Mouse (Mus musculus) liver, embryonic 11.5 days (tissue): ENCODE measurements around the gene Donson. TPM values are rescaled to one million over a fixed set of nuclear protein-coding genes. Genes with fewer than 3 reads are reported as not detected.

Experiments used
- ATAC-seq: fragments of 200-750 bp; cut with Nextera tagmentation; replicated peaks from 2 replicates; pipeline ENCODE4 v1.8.0; 2017; ENCODE audit warnings: moderate number of reproducible peaks, mild to moderate bottlenecking, moderate TSS enrichment, moderate library complexity; ENCODE audit not compliant: low FRiP score
- DNase-seq: peaks from one replicate; pipeline ENCODE4 v3.0.0-alpha.2; 2017; ENCODE audit warnings: low spot score
- H3K27ac ChIP-seq: fragments of 300-500 bp; sonication (generic); 2 replicates; pipeline ENCODE4 v1.5.1; 2014; ENCODE audit warnings: mild to moderate bottlenecking, low read depth, low read length, control low read depth
- H3K27me3 ChIP-seq: fragments of 300-500 bp; sonication (generic); replicated peaks from 2 replicates; pipeline ENCODE4 v1.6.1; 2014; ENCODE audit warnings: low read length, mixed read lengths; ENCODE audit not compliant: control insufficient read depth, insufficient read depth
- H3K36me3 ChIP-seq: fragments of 300-500 bp; sonication (generic); 2 replicates; pipeline ENCODE4 v1.6.1; 2014; ENCODE audit warnings: mild to moderate bottlenecking, low read length, moderate library complexity, mixed read lengths; ENCODE audit not compliant: control insufficient read depth, insufficient read depth
- H3K4me1 ChIP-seq: fragments of 300-500 bp; sonication (generic); replicated peaks from 2 replicates; pipeline ENCODE4 v1.6.1; 2014; ENCODE audit warnings: low read length, mixed read lengths; ENCODE audit not compliant: control insufficient read depth, insufficient read depth
- H3K4me2 ChIP-seq: fragments of 300-500 bp; sonication (generic); 2 replicates; pipeline ENCODE4 v1.6.1; 2014; ENCODE audit warnings: mild to moderate bottlenecking, control low read depth, moderate library complexity
- H3K4me3 ChIP-seq: fragments of 300-500 bp; sonication (generic); 2 replicates; pipeline ENCODE4 v1.5.1; 2014; ENCODE audit warnings: low read depth, low read length, control low read depth
- H3K9ac ChIP-seq: fragments of 300-500 bp; sonication (generic); 2 replicates; pipeline ENCODE4 v1.6.1; 2014; ENCODE audit warnings: low read depth, low read length, control low read depth
- H3K9me3 ChIP-seq: fragments of 300-500 bp; sonication (generic); 2 replicates; pipeline ENCODE4 v1.6.1; 2016; ENCODE audit warnings: low read length, inconsistent platforms, mixed read lengths; ENCODE audit not compliant: control insufficient read depth
- WGBS: fragments of 180-500 bp; shearing (Covaris S2); extraction: QIAGEN DNeasy Blood & Tissue Kit; methylation state at CpG from one replicate; pipeline ENCODE4 v1.1.7; 2014; 5-methylcytosine and 5-hydroxymethylcytosine counted together
- polyA plus RNA-seq: library from polyadenylated mRNA; unstranded; fragments of >200 nt; fragmentation: Nextera tagmentation; extraction: Ambion mirVana; gene quantifications from 2 replicates; pipeline ENCODE4 v1.2.1, GENCODE M21; 2014

Gene Donson
- polyA plus RNA-seq, 1 experiment from 2014 or later: 38.3 TPM

- no peak for ATAC-seq
Observed at GRCm38 (mm10) chr16:91629749-91630148, 58.8 kb downstream of the Donson start.

GRCm38 (mm10) chr16:91628673-91629072, 59.9 kb downstream of the Donson start:
- ATAC-seq: no peak
- H3K4me2 ChIP-seq: no peak overlapping the region

More at GRCm38 (mm10) chr16:91629749-91630148, 58.8 kb downstream of the Donson start:
- Histone ChIP-seq H3K27me3 (no peaks in the 10 kb centered on the region), H3K4me1 (no peaks in the 10 kb centered on the region), H3K9me3 (no peaks in the 10 kb centered on the region), H3K4me3 (no peak overlapping the region), H3K27ac (no peak overlapping the region), H3K9ac (no peak overlapping the region), H3K36me3 (peaks cover 58% of the 10 kb centered on the region), H3K4me2 (no peak overlapping the region)
- WGBS: 91% methylated on average over 4 of the region's 4 CpGs
- DNase-seq: no peak

GRCm38 (mm10) chr16:91627831-91628230, 60.7 kb downstream of the Donson start:
- Histone ChIP-seq H3K4me1 (no peaks in the 10 kb centered on the region), H3K27ac (no peak overlapping the region), H3K4me2 (no peak overlapping the region), H3K9ac (no peak overlapping the region), H3K4me3 (no peak overlapping the region), H3K36me3 (peaks cover 63% of the 10 kb centered on the region), H3K27me3 (no peaks in the 10 kb centered on the region), H3K9me3 (no peaks in the 10 kb centered on the region)
- DNase-seq: no peak
- WGBS: 84% methylated on average over 7 of the region's 7 CpGs
- no peak for ATAC-seq

More at GRCm38 (mm10) chr16:91628673-91629072, 59.9 kb downstream of the Donson start:
- no peaks in the 10 kb centered on the region for H3K4me1 ChIP-seq
- no peak overlapping the region for H3K27ac ChIP-seq
- H3K27me3 ChIP-seq: no peaks in the 10 kb centered on the region
- no peaks in the 10 kb centered on the region for H3K9me3 ChIP-seq
- 88% methylated on average over 3 of the region's 3 CpGs for WGBS
- H3K4me3 ChIP-seq: no peak overlapping the region
- H3K36me3 ChIP-seq: peaks cover 61% of the 10 kb centered on the region
- H3K9ac ChIP-seq: no peak overlapping the region
- no peak for DNase-seq

Other genes with a start within 250 kb of the Donson start
- gene Ifnar1, start 203.5 kb downstream of the Donson start, polyA plus RNA-seq: 32.6 and 35.5 TPM in 2 replicates
- gene Ifngr2, start 141.7 kb downstream of the Donson start, polyA plus RNA-seq: 26.2 and 28.7 TPM in 2 replicates
- 13.3 and 14.0 TPM in 2 replicates for gene Tmem50b, start 91.0 kb downstream of the Donson start, polyA plus RNA-seq
- gene Dnajc28, start 69.7 kb downstream of the Donson start, polyA plus RNA-seq: 2.2 and 3.0 TPM in 2 replicates
- 227 and 251 TPM in 2 replicates for gene Gart, start 41.8 kb downstream of the Donson start, polyA plus RNA-seq
- gene Son, start 41.3 kb downstream of the Donson start, polyA plus RNA-seq: 90.9 and 101 TPM in 2 replicates
- gene Cryzl1, start 40.2 kb upstream of the Donson start, polyA plus RNA-seq: 56.4 and 57.7 TPM in 2 replicates
- gene Itsn1, start 40.5 kb upstream of the Donson start, polyA plus RNA-seq: 24.0 and 24.5 TPM in 2 replicates